Mouse (Mus musculus) brain, embryonic 14.5 days (tissue): ENCODE data around the gene Ganab.

Source experiments
- CTCF ChIP-seq: fragments of 200-500 bp; IDR thresholded peaks from 2 replicates; pipeline ENCODE4 v1.5.1; 2012; ENCODE audit warnings: inconsistent platforms, mild to moderate bottlenecking, moderate library complexity, borderline replicate concordance; ENCODE audit not compliant: insufficient read depth, insufficient read length; ENCODE audit errors: extremely low read depth
- POLR2A ChIP-seq: fragments of 200-500 bp; IDR thresholded peaks from 2 replicates; pipeline ENCODE4 v1.6.1; 2012; ENCODE audit warnings: mild to moderate bottlenecking, inconsistent platforms, borderline replicate concordance; ENCODE audit not compliant: poor library complexity, insufficient read depth, insufficient read length, severe bottlenecking; ENCODE audit errors: extremely low read depth

DNA sequence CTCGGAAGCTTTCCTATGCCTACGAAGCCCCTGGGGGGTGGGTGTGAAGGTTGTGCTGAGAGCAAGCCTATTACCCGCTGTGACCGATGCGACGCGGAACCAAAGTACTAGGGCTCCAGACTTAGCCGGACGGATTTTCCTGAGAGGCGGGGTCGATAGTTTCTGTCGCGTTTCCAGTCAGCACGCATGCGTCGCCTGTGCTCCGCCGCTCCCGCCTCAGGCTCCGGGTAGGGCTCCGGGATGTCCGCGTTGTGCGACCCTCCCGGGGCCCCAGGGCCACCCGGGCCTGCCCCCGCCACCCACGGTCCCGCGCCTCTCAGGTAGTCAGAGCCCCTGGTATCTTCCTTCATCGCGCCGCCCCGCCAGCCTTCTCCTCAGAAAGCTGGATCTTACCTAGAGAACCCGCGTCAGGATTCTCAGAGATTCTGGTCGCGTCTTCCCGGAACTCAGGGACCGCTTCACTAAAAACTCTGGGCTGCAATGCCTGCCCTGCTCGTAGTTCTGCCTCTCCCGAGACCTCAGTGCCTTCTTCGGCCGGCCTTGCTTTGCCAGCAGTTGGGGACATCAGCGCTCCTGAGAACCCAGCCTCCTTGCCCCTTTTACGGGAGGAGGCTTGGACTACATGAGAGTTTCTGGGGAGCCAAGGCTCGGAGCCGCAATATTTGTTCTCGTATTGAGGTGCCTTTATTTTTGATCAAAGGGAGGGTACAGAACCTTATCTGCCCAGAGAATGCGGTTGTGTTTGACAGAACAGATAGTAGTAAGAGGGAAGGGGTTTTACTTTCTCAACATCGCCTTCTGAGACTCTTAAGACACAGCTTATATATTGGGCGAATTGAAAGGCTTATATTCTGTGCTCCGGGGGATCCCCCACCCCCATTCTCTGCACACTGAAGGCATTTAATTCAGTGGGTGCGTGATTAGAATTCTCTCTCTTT, 4.8 kb upstream of the Ganab start, which contains the start of gene Ints5:
- peak; percentile 78 for TF ChIP-seq POLR2A
- no peak for TF ChIP-seq CTCF
